8 mouse cellular contexts compared by ENCODE assay signal in genomic region chr11:119545741-119546495, GRCm38 (mm10). TPM values are rescaled to one million over a fixed set of nuclear protein-coding genes. Genes with fewer than 3 reads are reported as not detected.
DNase-seq lines count a peak whose midpoint lies in the region; ATAC-seq lines count a peak whose summit lies in the region.

No protein-coding gene starts in this region.

- no peaks in the 10 kb centered on the region for H3K9me3 ChIP-seq in heart, embryonic 11.5 days (replicated peaks; ENCODE audit: control insufficient read depth, low read length)
- H3K9me3 ChIP-seq in embryonic facial prominence, embryonic 14.5 days (ENCODE audit: control insufficient read depth, low read length) = no peaks in the 10 kb centered on the region

- peak overlapping the region; percentile 99 for H3K4me2 ChIP-seq in heart, embryonic 11.5 days
- peak overlapping the region; percentile 100 for H3K4me2 ChIP-seq in embryonic facial prominence, embryonic 14.5 days (ENCODE audit: low read depth, low read length)

- intact Hi-C loops in heart, postnatal 10 days (cut with DNase I) = loop anchor here (5.0 kb wide), 1 partner anchor 226 kb away; no protein-coding TSS in a partner anchor

- ATAC-seq in heart, embryonic 11.5 days (replicated peaks; ENCODE audit: insufficient number of reproducible peaks, low FRiP score, low TSS enrichment) = no peak
- ATAC-seq in embryonic facial prominence, embryonic 14.5 days (ENCODE audit: low read depth) = no peak
- peak; percentile 30; the same call in 1 of the 2 replicates for ATAC-seq in megakaryocyte progenitor cell, adult 5-6 weeks (replicated peaks; ENCODE audit: poor library complexity)

- DNase-seq in heart, postnatal 10 days = no peak
- peak; percentile 53 for DNase-seq in ES-CJ7 (ENCODE audit: low read depth, low spot score)
- DNase-seq in embryonic facial prominence, embryonic 14.5 days (ENCODE audit: low spot score) = no peak
- DNase-seq in adrenal gland, adult 8-10 months = no peak
- no peak for DNase-seq in spleen, postnatal 36 days (ENCODE audit: low spot score in 2 of 2)
- DNase-seq in adrenal gland, adult 2 months = no peak

- 9% methylated on average over 10 of the region's 10 CpGs for WGBS in heart, embryonic 11.5 days (ENCODE audit: insufficient replicate concordance)
- WGBS in embryonic facial prominence, embryonic 14.5 days = 4% methylated on average over 10 of the region's 10 CpGs

- no peaks in the 10 kb centered on the region for H3K36me3 ChIP-seq in heart, embryonic 11.5 days (ENCODE audit: control insufficient read depth, insufficient read depth, low read length)
- no peaks in the 10 kb centered on the region for H3K36me3 ChIP-seq in embryonic facial prominence, embryonic 14.5 days (ENCODE audit: control insufficient read depth, insufficient read depth, low read length)

- no peak overlapping the region for H3K9ac ChIP-seq in heart, embryonic 11.5 days (ENCODE audit: low read depth, low read length)
- no peak overlapping the region for H3K9ac ChIP-seq in embryonic facial prominence, embryonic 14.5 days (ENCODE audit: low read depth, low read length)

- H3K27ac ChIP-seq in heart, embryonic 11.5 days (ENCODE audit: low read depth, low read length) = no peak overlapping the region
- H3K27ac ChIP-seq in embryonic facial prominence, embryonic 14.5 days (replicated peaks; ENCODE audit: low read depth, low read length) = no peak overlapping the region

- peaks cover 32% of the 10 kb centered on the region for H3K4me1 ChIP-seq in heart, embryonic 11.5 days (ENCODE audit: control insufficient read depth, insufficient read depth, low read length)
- H3K4me1 ChIP-seq in embryonic facial prominence, embryonic 14.5 days (ENCODE audit: control insufficient read depth, insufficient read depth, low read length) = peaks cover 20% of the 10 kb centered on the region

- H3K27me3 ChIP-seq in heart, embryonic 11.5 days (ENCODE audit: control insufficient read depth, insufficient read depth, low read length) = peaks cover 92% of the 10 kb centered on the region
- peaks cover 90% of the 10 kb centered on the region for H3K27me3 ChIP-seq in embryonic facial prominence, embryonic 14.5 days (replicated peaks; ENCODE audit: control insufficient read depth, insufficient read depth, low read length)

- peak overlapping the region; percentile 4; the same call in 1 of the 2 replicates for H3K4me3 ChIP-seq in heart, embryonic 11.5 days (ENCODE audit: low read depth, low read length)
- H3K4me3 ChIP-seq in embryonic facial prominence, embryonic 14.5 days (ENCODE audit: low read depth, low read length) = peak overlapping the region; percentile 54

RNA-seq across cellular contexts. Expression of gene Nptx1, which starts 1.6 kb away (rescaled TPM):
- 0.72 and 0.90 TPM in 2 replicates for polyA plus RNA-seq in heart, embryonic 11.5 days (2014; fragmentation: Nextera tagmentation; extraction: Ambion mirVana)
- total RNA-seq in heart, postnatal 10 days (2021) = under 1 TPM; 0.55 to 0.64 TPM
- 1.9 and 2.6 TPM in 2 replicates for polyA plus RNA-seq in embryonic facial prominence, embryonic 14.5 days (2014; fragmentation: Nextera tagmentation; extraction: Ambion mirVana)
- not detected in 2 replicates for total RNA-seq in megakaryocyte progenitor cell, adult 5-6 weeks (2015)
- not detected in 2 replicates for total RNA-seq in megakaryocyte progenitor cell, adult 5-6 weeks (2017)
- 1 to 10 TPM; 2.4 to 8.5 (median 5.4) TPM for total RNA-seq in adrenal gland, adult 8-10 months (2022)
- 1 to 10 TPM; 2.2 to 4.9 TPM for total RNA-seq in adrenal gland, adult 2 months (2021)
- polyA plus RNA-seq in adrenal gland, adult 2 months (2012; rRNA removed) = 1.9 and 2.2 TPM in 2 replicates

RNA-seq across cellular contexts. Expression of gene Endov, which starts 54.8 kb away (rescaled TPM):
- polyA plus RNA-seq in heart, embryonic 11.5 days (2014; fragmentation: Nextera tagmentation; extraction: Ambion mirVana) = 8.9 and 9.2 TPM in 2 replicates
- 10 to 100 TPM; 13.8 to 18.6 TPM for total RNA-seq in heart, postnatal 10 days (2021)
- polyA plus RNA-seq in embryonic facial prominence, embryonic 14.5 days (2014; fragmentation: Nextera tagmentation; extraction: Ambion mirVana) = 10.9 and 15.1 TPM in 2 replicates
- 3.1 and 6.4 TPM in 2 replicates for total RNA-seq in megakaryocyte progenitor cell, adult 5-6 weeks (2015)
- 6.7 and 8.7 TPM in 2 replicates for total RNA-seq in megakaryocyte progenitor cell, adult 5-6 weeks (2017)
- total RNA-seq in adrenal gland, adult 8-10 months (2022) = 10 to 100 TPM; 23.8 to 31.3 (median 29.2) TPM
- total RNA-seq in adrenal gland, adult 2 months (2021) = 10 to 100 TPM; 12.1 to 18.9 TPM
- polyA plus RNA-seq in adrenal gland, adult 2 months (2012; rRNA removed) = 12.8 and 14.7 TPM in 2 replicates

RNA-seq across cellular contexts. Expression of gene Rptor, which starts 56.8 kb away (rescaled TPM):
- polyA plus RNA-seq in heart, embryonic 11.5 days (2014; fragmentation: Nextera tagmentation; extraction: Ambion mirVana) = 9.7 and 9.8 TPM in 2 replicates
- total RNA-seq in heart, postnatal 10 days (2021) = 10 to 100 TPM; 39.2 to 40.7 TPM
- polyA plus RNA-seq in embryonic facial prominence, embryonic 14.5 days (2014; fragmentation: Nextera tagmentation; extraction: Ambion mirVana) = 10.6 and 11.6 TPM in 2 replicates
- total RNA-seq in megakaryocyte progenitor cell, adult 5-6 weeks (2015) = 14.0 and 16.1 TPM in 2 replicates
- total RNA-seq in megakaryocyte progenitor cell, adult 5-6 weeks (2017) = 13.2 and 17.8 TPM in 2 replicates
- total RNA-seq in adrenal gland, adult 8-10 months (2022) = 10 to 100 TPM; 57.6 to 74.5 (median 59.9) TPM
- total RNA-seq in adrenal gland, adult 2 months (2021) = 10 to 100 TPM; 43.7 to 47.7 TPM
- 37.7 and 45.2 TPM in 2 replicates for polyA plus RNA-seq in adrenal gland, adult 2 months (2012; rRNA removed)
